Mouse (Mus musculus): ENCODE results near the gene Stard8.

GRCm38 (mm10) chrX:99076460-99076859 is 73.4 kb downstream of the Stard8 start:
- TF ChIP-seq EP300 (IDR thresholded peaks at IDR 0.05; ENCODE audit: low read depth in 1 of 2, low read length in 2 of 2) (no peak), POLR2A (IDR thresholded peaks at IDR 0.05; ENCODE audit: control insufficient read depth in 1 of 2, insufficient read depth in 1 of 2, low read depth in 1 of 2, low read length in 2 of 2, poor library complexity in 1 of 2) (no peak), RCOR1 (IDR thresholded peaks at IDR 0.05; ENCODE audit: low read depth, low read length) (no peak), CHD2 (IDR thresholded peaks at IDR 0.05; ENCODE audit: low read length) (no peak), RAD21 (IDR thresholded peaks at IDR 0.05; ENCODE audit: low read depth, low read length) (no peak), ZC3H11A (IDR thresholded peaks at IDR 0.05; ENCODE audit: low read depth, low read length) (no peak), HCFC1 (IDR thresholded peaks at IDR 0.05; ENCODE audit: low read depth, low read length) (no peak), KAT2A (conservative IDR thresholded peaks at IDR 0.05; ENCODE audit: low read depth, low read length) (no peak), GABPA (IDR thresholded peaks at IDR 0.05; ENCODE audit: low read depth, low read length) (no peak), SIN3A (IDR thresholded peaks at IDR 0.05; ENCODE audit: low read length) (no peak)

Measured in MEL (cell line).